Mouse (Mus musculus) NIH3T3 (cell line): ENCODE measurements around the gene Taf12.

Source experiments
- DNase-seq: peaks from one replicate; pipeline ENCODE4 v3.0.0-alpha.2; 2012; ENCODE audit warnings: low read depth

Taf12 gene

GRCm38 (mm10) chr4:132311209-132311608 lies 37.0 kb downstream of the Taf12 start:
- no peak for DNase-seq

DNA sequence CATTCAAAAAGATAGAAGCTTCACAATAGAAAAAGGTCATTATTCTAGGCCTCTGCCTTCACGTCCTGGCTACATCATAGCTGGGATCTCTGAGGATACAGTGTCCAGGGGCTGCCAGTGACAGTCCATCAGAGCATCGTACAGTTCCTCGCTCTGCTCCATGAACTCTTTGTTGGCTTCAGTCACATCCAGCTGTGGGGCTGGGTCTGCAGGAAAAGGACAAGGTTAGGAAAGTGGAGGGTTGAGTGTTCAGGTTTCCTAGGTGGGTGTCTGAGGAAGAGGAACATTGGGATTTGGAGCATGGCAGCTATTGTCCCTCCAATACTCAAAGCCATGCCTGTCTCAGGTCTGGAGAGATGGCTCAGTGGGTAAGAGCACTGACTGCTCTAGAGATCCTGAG lies 37.6 kb downstream of the Taf12 start:
- DNase-seq, result no peak

GRCm38 (mm10) chr4:132312627-132313026 lies 38.5 kb downstream of the Taf12 start:
- DNase-seq, result no peak

GRCm38 (mm10) chr4:132315711-132316110 lies 41.5 kb downstream of the Taf12 start:
- no peak for DNase-seq

GRCm38 (mm10) chr4:132326481-132326880 lies 52.3 kb downstream of the Taf12 start:
- DNase-seq, result no peak

GRCm38 (mm10) chr4:132328391-132328982 lies 54.3 kb downstream of the Taf12 start:
- DNase-seq, result peak; percentile 7

- DNase-seq, result peak; percentile 95
Observed at GRCm38 (mm10) chr4:132329115-132329834, 55.1 kb downstream of the Taf12 start, which contains the start of gene Trnau1ap. Trnau1ap (minus strand) TSS chr4:132329538.

DNA sequence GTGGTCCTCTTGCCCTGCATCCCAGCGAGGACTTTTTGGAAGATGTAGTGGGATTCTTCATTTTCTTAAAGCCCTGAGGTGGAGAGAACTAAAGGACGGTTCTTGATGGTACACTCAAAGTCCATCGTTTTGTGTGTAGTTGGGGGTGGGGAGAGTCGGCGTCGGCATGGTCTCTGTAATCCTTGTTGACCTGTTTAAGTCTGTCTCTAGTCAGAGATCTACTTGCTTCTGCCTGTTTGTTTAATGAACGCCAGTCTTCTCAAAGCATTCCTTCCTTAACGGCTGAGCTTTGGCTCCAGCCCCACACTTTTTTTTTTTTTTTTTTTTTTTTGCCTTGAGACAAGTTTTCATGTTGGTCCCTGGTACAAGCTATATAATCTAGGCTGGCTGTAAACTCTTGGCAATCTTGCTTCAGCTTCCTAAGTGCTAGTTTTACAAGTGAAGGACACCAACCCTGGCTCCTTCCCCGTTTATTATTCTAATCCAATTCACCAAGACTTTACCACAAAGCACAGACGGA lies 55.7 kb downstream of the Taf12 start:
- peak; percentile 43 for DNase-seq

- DNase-seq, result no peak
Observed at GRCm38 (mm10) chr4:132331960-132332359, 57.8 kb downstream of the Taf12 start.

DNA sequence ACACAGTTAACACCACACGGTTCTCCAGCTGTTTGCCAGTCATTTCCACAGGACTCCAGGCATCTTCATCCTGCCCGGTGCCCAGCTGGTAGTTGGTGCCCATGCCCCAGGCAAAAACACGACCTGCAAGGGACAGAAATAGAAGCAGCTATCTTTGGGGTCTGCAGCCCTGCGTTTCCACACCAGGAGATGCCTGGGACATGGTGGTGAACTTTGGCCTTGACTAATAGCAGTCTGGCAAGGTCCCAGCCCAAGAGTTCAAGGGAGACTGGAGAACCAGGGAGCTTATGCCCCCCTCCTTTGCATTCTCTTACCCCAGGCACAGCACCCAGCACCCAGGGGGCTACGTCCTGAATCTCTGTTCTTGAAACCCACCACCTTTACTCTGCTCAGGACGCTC lies 58.7 kb downstream of the Taf12 start:
- no peak for DNase-seq

DNA sequence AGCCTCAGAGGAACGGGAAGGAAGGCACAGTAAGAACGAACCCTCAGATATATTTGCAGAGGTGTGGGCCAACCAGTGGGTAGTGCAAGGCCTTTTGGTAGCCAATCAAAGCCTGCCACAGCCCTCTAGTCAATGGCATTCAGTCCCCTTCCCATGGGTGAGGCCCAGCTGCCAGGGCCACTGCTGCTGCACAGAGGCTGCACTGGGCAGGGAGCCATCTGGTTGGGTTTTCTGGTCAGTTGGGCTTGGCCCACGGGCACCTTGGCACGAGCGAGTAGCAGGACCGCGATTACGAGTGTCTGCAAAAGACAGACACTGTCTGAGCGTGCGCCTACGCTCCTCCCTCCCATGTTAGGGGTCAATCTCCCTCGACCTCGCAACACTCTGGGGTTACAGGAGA lies 64.8 kb downstream of the Taf12 start:
- no peak for DNase-seq

DNA sequence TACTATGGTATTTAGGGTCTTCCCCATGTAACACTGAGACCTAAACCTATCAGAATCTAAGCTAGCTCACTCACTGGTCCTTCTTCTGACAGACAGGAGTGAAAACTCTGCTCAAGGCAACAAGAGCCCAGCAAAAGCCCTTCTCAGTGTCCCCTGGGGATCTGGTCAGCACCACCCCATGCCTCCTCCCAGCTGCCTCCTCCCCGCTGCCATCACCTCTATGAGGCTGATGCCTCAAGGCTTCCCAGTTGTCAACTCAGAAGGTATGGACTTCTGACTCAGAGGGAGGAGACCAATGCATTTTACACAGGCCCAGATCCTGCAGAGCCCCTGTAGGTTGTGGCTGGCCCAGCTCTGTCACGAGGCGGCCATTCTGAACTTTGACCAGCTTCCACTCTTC lies 67.3 kb downstream of the Taf12 start:
- no peak for DNase-seq

DNA sequence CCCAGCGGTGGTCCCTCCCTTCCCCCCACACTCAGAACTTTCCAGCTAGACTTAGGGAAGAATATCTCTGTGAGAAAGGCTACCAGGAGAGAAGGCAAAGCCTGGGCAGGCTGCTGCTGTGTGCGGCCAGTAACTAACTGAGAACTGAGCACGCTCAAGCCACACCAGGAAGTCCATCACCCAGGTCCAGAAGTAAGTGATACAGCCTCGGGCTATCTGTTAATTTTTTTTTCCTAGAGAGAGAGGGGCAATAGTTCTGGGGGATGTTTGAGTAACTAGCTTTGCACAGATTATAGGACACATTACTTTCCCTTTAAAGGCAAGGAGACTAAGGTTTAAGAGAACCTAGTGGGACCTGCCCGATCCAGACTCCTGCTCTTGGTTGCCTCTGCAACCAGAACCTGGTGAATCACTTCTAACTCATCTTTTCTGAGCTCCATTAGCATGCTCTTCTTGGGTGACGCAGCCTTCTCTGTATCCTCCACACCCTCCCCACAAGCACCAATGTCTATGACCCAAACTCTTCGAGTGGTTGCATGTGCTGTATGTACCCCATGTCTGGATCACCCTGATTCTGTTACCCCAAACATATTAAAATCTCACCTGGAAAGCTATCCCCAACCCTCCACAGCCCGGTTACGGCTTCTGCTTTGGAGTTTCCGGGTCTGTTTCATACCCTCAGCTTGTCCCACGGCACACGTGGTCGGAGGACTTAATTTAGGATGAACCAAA lies 70.4 kb downstream of the Taf12 start:
- peak; percentile 54 for DNase-seq
